16 mouse cellular contexts compared by ENCODE assay signal in the genomic region with DNA sequence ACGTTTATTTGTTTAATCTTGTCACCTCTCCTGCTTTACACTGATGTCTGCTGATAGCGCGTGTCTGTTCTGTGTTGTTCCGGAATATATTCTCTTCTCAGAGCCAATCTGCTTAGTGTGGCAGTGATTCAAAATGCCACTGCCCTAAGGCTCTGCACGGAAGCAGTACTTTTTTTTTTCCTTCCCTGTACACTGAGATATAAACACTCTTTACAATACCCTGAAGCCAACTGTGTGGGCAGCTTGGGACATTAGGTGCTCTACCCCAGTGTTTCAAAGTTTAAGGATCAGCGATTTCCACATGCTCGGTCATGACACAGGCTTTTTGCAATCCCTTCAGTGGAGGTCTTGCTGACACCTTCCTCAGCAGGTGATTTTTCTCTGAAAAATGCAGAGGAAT.
A peak's percentile ranks its signal among the peaks of the same experiment; 100 is the strongest.
DNase-seq lines count a peak whose midpoint lies in the region; ATAC-seq lines count a peak whose summit lies in the region.
"Had no signal": no experiment of that assay in that cellular context is flagged by ENCODE, and none has a peak within 500 bp of the region (broad histone marks: within the 10 kb centered on the region; RNA-seq: fewer than 3 reads in every experiment).

No protein-coding gene starts in this region.

- H3K4me2 ChIP-seq in forebrain, embryonic 14.5 days (ENCODE audit: low read length): peak overlapping the region; percentile 50; the same call in 1 of the 2 replicates
- no peak overlapping the region for H3K4me2 ChIP-seq in forebrain, embryonic 12.5 days
- peak overlapping the region; percentile 56 for H3K4me2 ChIP-seq in lung, embryonic 15.5 days
- peak overlapping the region; percentile 52 for H3K4me2 ChIP-seq in midbrain, embryonic 15.5 days
- H3K4me2 ChIP-seq in kidney, embryonic 14.5 days (replicated peaks; ENCODE audit: low read depth, low read length): no peak overlapping the region
- H3K4me2 ChIP-seq: embryonic facial prominence, embryonic 13.5 days; heart, embryonic 15.5 days; limb, embryonic 13.5 days had no signal

- ATAC-seq in forebrain, embryonic 14.5 days: peak; percentile 24; the same call in 1 of the 2 replicates
- ATAC-seq in forebrain, embryonic 12.5 days (ENCODE audit: low FRiP score): no peak
- no peak for ATAC-seq in lung, embryonic 15.5 days (ENCODE audit: borderline replicate concordance, extremely low read depth, low FRiP score, low TSS enrichment)
- ATAC-seq in midbrain, embryonic 15.5 days (replicated peaks): peak; percentile 17; the same call in 1 of the 2 replicates
- no peak for ATAC-seq in kidney, embryonic 14.5 days (ENCODE audit: low FRiP score, low TSS enrichment)
- ATAC-seq: activated CD4-positive, CD25-positive, alpha-beta regulatory T cell, adult 4 months had no signal

- H3K4me1 ChIP-seq in forebrain, embryonic 14.5 days (ENCODE audit: control insufficient read depth, insufficient read depth, low read length): peaks cover 2% of the 10 kb centered on the region; the same call in 1 of the 2 replicates
- H3K4me1 ChIP-seq in forebrain, embryonic 12.5 days: 0 out of 2 replicates have a peak, but pooled peaks cover 7% of the 10 kb centered on the region
- no peaks in the 10 kb centered on the region for H3K4me1 ChIP-seq in lung, embryonic 15.5 days
- peaks cover 14% of the 10 kb centered on the region for H3K4me1 ChIP-seq in midbrain, embryonic 15.5 days
- H3K4me1 ChIP-seq in kidney, embryonic 14.5 days (ENCODE audit: control insufficient read depth, insufficient read depth, low read length): no peaks in the 10 kb centered on the region
- H3K4me1 ChIP-seq: embryonic facial prominence, embryonic 13.5 days; heart, embryonic 15.5 days had no signal

- no peaks in the 10 kb centered on the region for H3K9me3 ChIP-seq in forebrain, embryonic 14.5 days (replicated peaks; ENCODE audit: control insufficient read depth, low read length)
- no peaks in the 10 kb centered on the region for H3K9me3 ChIP-seq in forebrain, embryonic 12.5 days
- H3K9me3 ChIP-seq in lung, embryonic 15.5 days: no peaks in the 10 kb centered on the region
- no peaks in the 10 kb centered on the region for H3K9me3 ChIP-seq in midbrain, embryonic 15.5 days
- H3K9me3 ChIP-seq in kidney, embryonic 14.5 days (ENCODE audit: control insufficient read depth, low read length): no peaks in the 10 kb centered on the region
- H3K9me3 ChIP-seq: embryonic facial prominence, embryonic 13.5 days; G1E; heart, embryonic 15.5 days; limb, embryonic 13.5 days had no signal

- no peak overlapping the region for H3K27ac ChIP-seq in forebrain, embryonic 14.5 days (ENCODE audit: low read depth, low read length)
- no peak overlapping the region for H3K27ac ChIP-seq in forebrain, embryonic 12.5 days
- H3K27ac ChIP-seq in lung, embryonic 15.5 days: no peak overlapping the region
- no peak overlapping the region for H3K27ac ChIP-seq in midbrain, embryonic 15.5 days
- H3K27ac ChIP-seq in kidney, embryonic 14.5 days (ENCODE audit: low read depth, low read length): no peak overlapping the region
- H3K27ac ChIP-seq: embryonic facial prominence, embryonic 13.5 days; heart, embryonic 15.5 days; limb, embryonic 13.5 days had no signal

- no peaks in the 10 kb centered on the region for H3K27me3 ChIP-seq in forebrain, embryonic 14.5 days (replicated peaks; ENCODE audit: control insufficient read depth, insufficient read depth, low read length)
- no peaks in the 10 kb centered on the region for H3K27me3 ChIP-seq in forebrain, embryonic 12.5 days
- no peaks in the 10 kb centered on the region for H3K27me3 ChIP-seq in lung, embryonic 15.5 days
- H3K27me3 ChIP-seq in midbrain, embryonic 15.5 days (replicated peaks): no peaks in the 10 kb centered on the region
- no peaks in the 10 kb centered on the region for H3K27me3 ChIP-seq in kidney, embryonic 14.5 days (ENCODE audit: control insufficient read depth, insufficient read depth, low read length)
- H3K27me3 ChIP-seq: embryonic facial prominence, embryonic 13.5 days; heart, embryonic 15.5 days; limb, embryonic 13.5 days had no signal

- H3K4me3 ChIP-seq in forebrain, embryonic 14.5 days (ENCODE audit: low read depth, low read length): peak overlapping the region; percentile 25; the same call in 1 of the 2 replicates
- no peak overlapping the region for H3K4me3 ChIP-seq in forebrain, embryonic 12.5 days (replicated peaks)
- no peak overlapping the region for H3K4me3 ChIP-seq in lung, embryonic 15.5 days
- H3K4me3 ChIP-seq in midbrain, embryonic 15.5 days: 0 out of 2 replicates have a peak overlapping the region, but pooled peaks have one; percentile 10
- H3K4me3 ChIP-seq in kidney, embryonic 14.5 days (ENCODE audit: low read length): no peak overlapping the region
- H3K4me3 ChIP-seq: embryonic facial prominence, embryonic 13.5 days; heart, embryonic 15.5 days; limb, embryonic 13.5 days had no signal

- no peak overlapping the region for H3K9ac ChIP-seq in forebrain, embryonic 14.5 days (ENCODE audit: low read length)
- no peak overlapping the region for H3K9ac ChIP-seq in forebrain, embryonic 12.5 days
- no peak overlapping the region for H3K9ac ChIP-seq in lung, embryonic 15.5 days
- no peak overlapping the region for H3K9ac ChIP-seq in midbrain, embryonic 15.5 days
- H3K9ac ChIP-seq in kidney, embryonic 14.5 days (ENCODE audit: low read depth, low read length): no peak overlapping the region
- H3K9ac ChIP-seq: embryonic facial prominence, embryonic 13.5 days; heart, embryonic 15.5 days; limb, embryonic 13.5 days had no signal

- WGBS in forebrain, embryonic 14.5 days: 65% methylated on average over 7 of the region's 7 CpGs
- 72% methylated on average over 7 of the region's 7 CpGs for WGBS in forebrain, embryonic 12.5 days
- 45% methylated on average over 7 of the region's 7 CpGs for WGBS in lung, embryonic 15.5 days
- WGBS in midbrain, embryonic 15.5 days: 46% methylated on average over 7 of the region's 7 CpGs
- WGBS in kidney, embryonic 14.5 days: 72% methylated on average over 7 of the region's 7 CpGs

- DNase-seq in forebrain, embryonic 14.5 days (ENCODE audit: low spot score): peak; percentile 33
- DNase-seq in lung, postnatal 36 days: no peak
- DNase-seq in cerebellum, adult 9-11 months: peak; percentile 65
- DNase-seq in kidney, postnatal 10 days: no peak
- DNase-seq: kidney, adult 11 months; lung, postnatal 14 days; right cerebral cortex, adult 18-20 months had no signal

- H3K36me3 ChIP-seq in forebrain, embryonic 14.5 days (ENCODE audit: control insufficient read depth, insufficient read depth, low read length): no peaks in the 10 kb centered on the region
- no peaks in the 10 kb centered on the region for H3K36me3 ChIP-seq in forebrain, embryonic 12.5 days (replicated peaks)
- H3K36me3 ChIP-seq in lung, embryonic 15.5 days: no peaks in the 10 kb centered on the region
- H3K36me3 ChIP-seq in midbrain, embryonic 15.5 days (replicated peaks): no peaks in the 10 kb centered on the region
- H3K36me3 ChIP-seq in kidney, embryonic 14.5 days (ENCODE audit: control insufficient read depth, insufficient read depth, low read length): no peaks in the 10 kb centered on the region
- H3K36me3 ChIP-seq: embryonic facial prominence, embryonic 13.5 days; G1E; heart, embryonic 15.5 days; limb, embryonic 13.5 days had no signal

Comparison
In these comparisons a context has a peak if more than half of its experiments do, and no peak if none do; other contexts are left out.
1. ATAC-seq: peak in forebrain, embryonic 14.5 days (single experiment) and midbrain, embryonic 15.5 days (single experiment); none in forebrain, embryonic 12.5 days (single experiment), lung, embryonic 15.5 days (single experiment) and kidney, embryonic 14.5 days (single experiment).
2. H3K4me2 ChIP-seq: peak in forebrain, embryonic 14.5 days (single experiment), lung, embryonic 15.5 days (single experiment) and midbrain, embryonic 15.5 days (single experiment); none in forebrain, embryonic 12.5 days (single experiment) and kidney, embryonic 14.5 days (single experiment).
3. H3K4me3 ChIP-seq: peak in forebrain, embryonic 14.5 days (single experiment) and midbrain, embryonic 15.5 days (single experiment); none in forebrain, embryonic 12.5 days (single experiment), lung, embryonic 15.5 days (single experiment) and kidney, embryonic 14.5 days (single experiment).
4. DNase-seq: peak in forebrain, embryonic 14.5 days (single experiment) and cerebellum, adult 9-11 months (single experiment); none in lung, postnatal 36 days (single experiment) and kidney, postnatal 10 days (single experiment).